Mouse (Mus musculus): ENCODE results near the gene Nat14. TPM values are rescaled to one million over a fixed set of nuclear protein-coding genes. Genes with fewer than 3 reads are reported as not detected.

Gene Nat14
- total RNA-seq, 2 experiments from 2014 or later, result 109 to 112 TPM

DNA sequence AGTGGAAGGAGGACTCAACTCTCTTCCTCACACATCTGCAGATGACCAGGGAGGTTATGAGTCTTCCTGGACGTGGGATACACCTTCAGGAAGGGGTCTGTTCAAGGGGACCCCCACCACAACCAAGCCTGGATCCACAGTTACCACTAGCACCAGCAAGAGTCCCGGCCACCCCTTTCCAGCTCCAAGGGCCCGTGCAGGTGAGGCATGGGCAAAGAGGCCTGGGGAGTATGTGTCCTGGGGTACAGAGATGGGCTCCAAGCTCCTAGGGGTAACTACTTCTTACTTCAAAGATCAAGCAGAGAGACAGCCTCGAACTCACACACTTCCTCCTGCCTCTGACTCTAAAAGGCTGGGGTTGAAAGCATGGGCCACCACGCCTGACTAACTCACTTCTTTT, 20.8 kb downstream of the Nat14 start:
- DNase-seq (ENCODE audit: extremely low spot score in 1 of 2, low spot score in 1 of 2), result no peak

GRCm38 (mm10) chr7:4943223-4943815, 21.5 kb downstream of the Nat14 start:
- peak; percentile 92 to 95 for DNase-seq (ENCODE audit: extremely low spot score in 1 of 2, low spot score in 1 of 2)

GRCm38 (mm10) chr7:4947855-4948254, 26.0 kb downstream of the Nat14 start:
- DNase-seq (ENCODE audit: extremely low spot score in 1 of 2, low spot score in 1 of 2), result no peak

DNA sequence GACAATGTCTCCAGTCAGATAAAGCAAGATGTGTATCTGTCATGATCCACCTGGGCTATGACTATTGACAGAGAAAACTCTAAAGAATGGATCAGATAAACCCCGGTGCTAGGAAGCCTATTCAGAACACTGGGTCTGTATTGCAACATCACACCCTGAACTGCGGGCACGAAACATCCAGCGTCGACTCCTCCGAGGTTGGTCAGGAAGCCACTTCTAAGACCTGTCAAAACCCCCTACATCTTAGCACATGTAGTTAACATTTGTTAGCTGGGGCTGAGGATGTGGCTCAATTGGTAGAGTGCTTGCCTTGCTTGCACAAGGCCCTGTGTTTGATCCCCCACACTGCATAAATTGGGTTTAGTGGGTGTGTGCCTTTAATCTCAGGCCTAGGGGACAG, 26.6 kb downstream of the Nat14 start:
- DNase-seq (ENCODE audit: extremely low spot score in 1 of 2, low spot score in 1 of 2), result no peak

DNA sequence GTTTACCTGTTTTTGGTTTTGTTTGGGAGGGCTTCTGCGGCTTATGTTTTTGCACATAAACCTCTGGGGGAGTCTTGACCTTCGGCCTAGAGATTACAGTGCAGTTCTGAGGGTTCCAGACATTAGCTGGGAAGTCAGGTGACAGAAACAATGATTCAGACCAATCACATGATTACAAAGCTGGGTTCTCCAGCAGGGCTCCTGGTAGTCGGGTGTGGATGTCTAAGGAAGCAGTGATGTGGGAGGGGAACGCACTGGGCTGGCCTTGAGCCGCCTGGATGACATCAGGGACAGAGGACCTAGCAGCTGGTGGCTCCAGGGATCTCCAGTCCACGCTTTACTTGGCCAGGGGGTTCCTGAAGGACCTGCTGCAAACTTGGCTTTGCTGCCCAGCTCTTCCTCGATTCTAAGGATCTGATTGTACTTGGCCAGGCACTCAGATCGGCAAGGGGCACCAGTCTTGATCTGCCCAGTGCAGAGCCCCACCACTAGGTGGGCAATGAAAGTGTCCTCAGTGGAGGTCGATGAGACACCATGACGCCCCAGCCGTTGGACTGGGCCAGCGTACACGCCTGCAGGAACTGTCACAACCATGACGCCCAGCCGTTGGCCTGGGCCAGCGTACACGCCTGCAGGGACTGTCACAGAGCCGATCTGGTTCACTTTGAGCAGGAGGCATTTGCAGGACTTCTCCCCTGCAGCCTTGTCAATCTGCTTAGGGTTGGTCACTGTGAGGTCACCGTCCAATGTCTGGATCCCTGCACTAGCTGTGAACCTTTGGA, 28.9 kb downstream of the Nat14 start:
- no peak for DNase-seq (ENCODE audit: extremely low spot score in 1 of 2, low spot score in 1 of 2)

GRCm38 (mm10) chr7:4953815-4954445, 32.1 kb downstream of the Nat14 start:
- DNase-seq (ENCODE audit: extremely low spot score in 1 of 2, low spot score in 1 of 2), result no peak

- DNase-seq (ENCODE audit: extremely low spot score in 1 of 2, low spot score in 1 of 2), result no peak
Measured at GRCm38 (mm10) chr7:4957361-4957760, 35.5 kb downstream of the Nat14 start.

DNA sequence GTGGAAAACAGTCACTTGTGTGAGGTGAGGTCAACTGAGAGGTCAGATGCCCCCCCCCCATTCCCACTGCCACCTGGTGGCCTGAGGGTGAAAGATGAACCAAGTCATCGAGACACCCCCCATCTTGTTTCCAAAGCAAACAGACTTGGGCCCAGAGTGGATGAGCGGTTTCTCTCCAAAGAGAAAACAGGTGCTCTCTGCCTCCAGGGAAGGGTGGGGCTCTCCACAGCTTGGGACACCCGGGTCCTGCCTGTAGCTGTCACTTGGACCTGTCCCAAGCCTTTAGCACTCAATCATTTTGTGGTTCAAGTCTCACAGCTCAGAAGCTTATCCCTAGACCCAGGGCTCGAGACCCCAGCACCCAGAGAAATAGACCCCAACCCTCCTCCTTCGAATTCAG, 41.7 kb downstream of the Nat14 start:
- DNase-seq (ENCODE audit: extremely low spot score in 1 of 2, low spot score in 1 of 2), result no peak

GRCm38 (mm10) chr7:4964272-4964671, 42.4 kb downstream of the Nat14 start, which contains the start of gene Sbk2:
Gene Sbk2, minus strand, starts transcription at chr7:4964406.
- peak; percentile 59 to 66 for DNase-seq (ENCODE audit: extremely low spot score in 1 of 2, low spot score in 1 of 2)

DNA sequence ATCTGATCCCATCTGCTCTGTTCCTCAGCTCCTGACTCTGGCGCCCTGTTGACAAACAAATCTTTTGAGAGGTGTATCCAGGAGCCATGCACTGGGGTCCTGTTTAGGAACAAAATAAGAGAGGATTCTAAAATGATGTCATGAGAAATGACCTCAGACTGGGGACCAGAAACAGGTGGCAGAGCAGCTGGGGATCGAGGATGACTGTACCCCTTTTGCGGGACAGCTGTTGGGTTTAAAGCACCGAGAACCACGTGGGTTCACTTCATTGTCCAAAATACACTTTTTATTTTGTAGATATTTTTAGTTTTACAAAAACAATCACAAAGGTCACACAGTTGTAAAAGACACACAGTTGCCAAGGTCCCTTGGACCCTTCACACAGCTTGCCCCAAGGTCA, 43.2 kb downstream of the Nat14 start:
- no peak for DNase-seq (ENCODE audit: extremely low spot score in 1 of 2, low spot score in 1 of 2)

GRCm38 (mm10) chr7:4971068-4971467, 49.2 kb downstream of the Nat14 start, which contains the start of gene Sbk3:
Gene Sbk3, minus strand, starts transcription at chr7:4971168.
- no peak for DNase-seq (ENCODE audit: extremely low spot score in 1 of 2, low spot score in 1 of 2)

GRCm38 (mm10) chr7:4971710-4972109, 49.9 kb downstream of the Nat14 start:
- DNase-seq (ENCODE audit: extremely low spot score in 1 of 2, low spot score in 1 of 2), result no peak

GRCm38 (mm10) chr7:4972321-4973047, 50.7 kb downstream of the Nat14 start:
- DNase-seq (ENCODE audit: extremely low spot score in 1 of 2, low spot score in 1 of 2), result no peak

Other genes with a start within 250 kb of the Nat14 start
- 10 to 100 TPM; 89.0 to 91.9 TPM for gene Hspbp1, start 237.0 kb upstream of the Nat14 start, total RNA-seq (2021)
- gene Brsk1, start 231.4 kb upstream of the Nat14 start, total RNA-seq (2021), result 100 to 1,000 TPM; 330 to 348 TPM
- gene Tmem150b, start 196.8 kb upstream of the Nat14 start, total RNA-seq (2021), result not detected
- gene Kmt5c, start 181.9 kb upstream of the Nat14 start, total RNA-seq (2021), result 10 to 100 TPM; 23.5 to 34.3 TPM
- gene Cox6b2, start 168.9 kb upstream of the Nat14 start, total RNA-seq (2021), result 1 to 10 TPM; 5.2 to 6.1 TPM
- gene Fam71e2, start 150.7 kb upstream of the Nat14 start, total RNA-seq (2021), result not detected
- gene Il11, start 139.2 kb upstream of the Nat14 start, total RNA-seq (2021), result under 1 TPM; 0.27 to 0.49 TPM
- not detected for gene Tmem190, start 139.1 kb upstream of the Nat14 start, total RNA-seq (2021)
- gene Tmem238, start 132.4 kb upstream of the Nat14 start, total RNA-seq (2021), result 1 to 10 TPM; 2.2 to 2.6 TPM
- gene Rpl28, start 129.2 kb upstream of the Nat14 start, total RNA-seq (2021), result 100 to 1,000 TPM; 484 to 506 TPM
- 100 to 1,000 TPM in 1 of 2 experiments, 10 to 100 TPM in 1; 97.7 to 112 TPM for gene Ube2s, start 109.4 kb upstream of the Nat14 start, total RNA-seq (2021)
- 100 to 1,000 TPM; 132 to 182 TPM for gene Shisa7, start 77.3 kb upstream of the Nat14 start, total RNA-seq (2021)
- 1 to 10 TPM; 5.6 to 6.0 TPM for gene Isoc2b, start 51.8 kb upstream of the Nat14 start, total RNA-seq (2021)
- 10 to 100 TPM; 11.2 to 12.4 TPM for gene Isoc2a, start 44.9 kb upstream of the Nat14 start, total RNA-seq (2021)
- under 1 TPM; 0.27 to 0.38 TPM for gene Gm36210, start 15.5 kb upstream of the Nat14 start, total RNA-seq (2021)
- gene Zfp628, start 6.8 kb upstream of the Nat14 start, total RNA-seq (2021), result 10 to 100 TPM; 13.4 to 14.3 TPM
- 1 to 10 TPM; 1.4 to 2.3 TPM for gene Ssc5d, start 3.8 kb downstream of the Nat14 start, total RNA-seq (2021)
- under 1 TPM in 1 of 2 experiments, not detected in 1; 0.59 TPM for gene Sbk2, start 42.4 kb downstream of the Nat14 start, total RNA-seq (2021)
- gene Sbk3, start 49.1 kb downstream of the Nat14 start, total RNA-seq (2021), result under 1 TPM; 0.59 to 0.66 TPM
- gene Zfp579, start 74.1 kb downstream of the Nat14 start, total RNA-seq (2021), result 10 to 100 TPM; 31.9 to 41.4 TPM
- gene Zfp524, start 92.4 kb downstream of the Nat14 start, total RNA-seq (2021), result 1 to 10 TPM; 7.7 to 8.2 TPM
- gene Fiz1, start 92.7 kb downstream of the Nat14 start, total RNA-seq (2021), result 10 to 100 TPM; 21.3 to 21.7 TPM
- gene Gm44973, start 93.5 kb downstream of the Nat14 start, total RNA-seq (2021), result not detected
- gene Zfp865, start 98.3 kb downstream of the Nat14 start, total RNA-seq (2021), result 10 to 100 TPM; 33.0 to 41.3 TPM
- 10 to 100 TPM; 66.1 to 73.5 TPM for gene Ccdc106, start 98.5 kb downstream of the Nat14 start, total RNA-seq (2021)
- gene 4632433K11Rik, start 112.1 kb downstream of the Nat14 start, total RNA-seq (2021), result not detected
- gene Zfp784, start 116.4 kb downstream of the Nat14 start, total RNA-seq (2021), result 1 to 10 TPM; 5.1 to 6.5 TPM
- 10 to 100 TPM; 43.1 to 44.0 TPM for gene Zfp580, start 129.5 kb downstream of the Nat14 start, total RNA-seq (2021)
- 100 to 1,000 TPM; 170 to 180 TPM for gene U2af2, start 140.1 kb downstream of the Nat14 start, total RNA-seq (2021)
- gene Epn1, start 158.2 kb downstream of the Nat14 start, total RNA-seq (2021), result 100 to 1,000 TPM; 520 to 560 TPM
- not detected for gene Rfpl4, start 194.9 kb downstream of the Nat14 start, total RNA-seq (2021)
- under 1 TPM in 1 of 2 experiments, not detected in 1; 0.49 TPM for gene Rasl2-9, start 203.9 kb downstream of the Nat14 start, total RNA-seq (2021)
- gene Vmn1r55, start 227.6 kb downstream of the Nat14 start, total RNA-seq (2021), result not detected

Data from layer of hippocampus, postnatal 25 days (tissue).